In genomic region chr1:133742517-133742916, GRCm38 (mm10) we compare ENCODE assay signal across 10 mouse cellular contexts. TPM values are rescaled to one million over a fixed set of nuclear protein-coding genes. Genes with fewer than 3 reads are reported as not detected.
DNase-seq lines count a peak whose midpoint lies in the region; ATAC-seq lines count a peak whose summit lies in the region.
"Had no signal": no experiment of that assay in that cellular context is flagged by ENCODE, and none has a peak within 500 bp of the region (broad histone marks: within the 10 kb centered on the region; RNA-seq: fewer than 3 reads in every experiment).

No protein-coding gene starts in this region.

- peak overlapping the region; percentile 46; the same call in 1 of the 2 replicates for H3K9ac ChIP-seq in heart, embryonic 11.5 days (ENCODE audit: low read depth, low read length)
- H3K9ac ChIP-seq in midbrain, embryonic 15.5 days: no peak overlapping the region
- no peak overlapping the region for H3K9ac ChIP-seq in midbrain, embryonic 16.5 days (ENCODE audit: low read depth, low read length)
- H3K9ac ChIP-seq in hindbrain, embryonic 16.5 days (ENCODE audit: low read depth, low read length): no peak overlapping the region
- H3K9ac ChIP-seq: liver, embryonic 14.5 days; midbrain, embryonic 13.5 days had no signal

- H3K36me3 ChIP-seq in heart, embryonic 11.5 days (ENCODE audit: control insufficient read depth, insufficient read depth, low read length): peaks cover 5% of the 10 kb centered on the region
- H3K36me3 ChIP-seq in midbrain, embryonic 15.5 days (replicated peaks): no peaks in the 10 kb centered on the region
- no peaks in the 10 kb centered on the region for H3K36me3 ChIP-seq in midbrain, embryonic 16.5 days (ENCODE audit: control insufficient read depth, insufficient read depth, low read length)
- no peaks in the 10 kb centered on the region for H3K36me3 ChIP-seq in hindbrain, embryonic 16.5 days (ENCODE audit: control insufficient read depth, insufficient read depth, low read length)
- H3K36me3 ChIP-seq: midbrain, embryonic 13.5 days had no signal

- H3K4me2 ChIP-seq in heart, embryonic 11.5 days: no peak overlapping the region
- no peak overlapping the region for H3K4me2 ChIP-seq in midbrain, embryonic 15.5 days
- H3K4me2 ChIP-seq in midbrain, embryonic 16.5 days (ENCODE audit: low read length): no peak overlapping the region
- no peak overlapping the region for H3K4me2 ChIP-seq in hindbrain, embryonic 16.5 days (ENCODE audit: low read length)
- H3K4me2 ChIP-seq: midbrain, embryonic 13.5 days had no signal

- H3K9me3 ChIP-seq in heart, embryonic 11.5 days (replicated peaks; ENCODE audit: control insufficient read depth, low read length): no peaks in the 10 kb centered on the region
- no peaks in the 10 kb centered on the region for H3K9me3 ChIP-seq in midbrain, embryonic 15.5 days
- no peaks in the 10 kb centered on the region for H3K9me3 ChIP-seq in midbrain, embryonic 16.5 days (replicated peaks; ENCODE audit: control insufficient read depth, low read length, poor library complexity, severe bottlenecking)
- no peaks in the 10 kb centered on the region for H3K9me3 ChIP-seq in hindbrain, embryonic 16.5 days (ENCODE audit: control insufficient read depth, low read length)
- H3K9me3 ChIP-seq: midbrain, embryonic 13.5 days had no signal

- no peak overlapping the region for H3K4me3 ChIP-seq in heart, embryonic 11.5 days (ENCODE audit: low read depth, low read length)
- H3K4me3 ChIP-seq in midbrain, embryonic 15.5 days: no peak overlapping the region
- H3K4me3 ChIP-seq in midbrain, embryonic 16.5 days (ENCODE audit: low read depth, low read length): no peak overlapping the region
- H3K4me3 ChIP-seq in hindbrain, embryonic 16.5 days (ENCODE audit: low read length): no peak overlapping the region
- H3K4me3 ChIP-seq: midbrain, embryonic 13.5 days had no signal

- H3K27me3 ChIP-seq in heart, embryonic 11.5 days (ENCODE audit: control insufficient read depth, insufficient read depth, low read length): no peaks in the 10 kb centered on the region
- H3K27me3 ChIP-seq in midbrain, embryonic 15.5 days (replicated peaks): no peaks in the 10 kb centered on the region
- no peaks in the 10 kb centered on the region for H3K27me3 ChIP-seq in midbrain, embryonic 16.5 days (ENCODE audit: control insufficient read depth, insufficient read depth, low read depth, low read length)
- H3K27me3 ChIP-seq in hindbrain, embryonic 16.5 days (replicated peaks; ENCODE audit: control insufficient read depth, insufficient read depth, low read length): no peaks in the 10 kb centered on the region
- H3K27me3 ChIP-seq: midbrain, embryonic 13.5 days had no signal

- no peak for DNase-seq in heart, adult 11 months
- DNase-seq in layer of hippocampus, adult 9-11 months: no peak
- no peak for DNase-seq in ovary, postnatal 14 days (ENCODE audit: low spot score)
- DNase-seq: right cerebral cortex, adult 18-20 months had no signal

- peaks cover 31% of the 10 kb centered on the region for H3K4me1 ChIP-seq in heart, embryonic 11.5 days (ENCODE audit: control insufficient read depth, insufficient read depth, low read length)
- H3K4me1 ChIP-seq in midbrain, embryonic 15.5 days: peaks cover 12% of the 10 kb centered on the region
- H3K4me1 ChIP-seq in midbrain, embryonic 16.5 days (ENCODE audit: control insufficient read depth, insufficient read depth, low read length): 0 out of 2 replicates have a peak, but pooled peaks cover 6% of the 10 kb centered on the region
- H3K4me1 ChIP-seq in hindbrain, embryonic 16.5 days (ENCODE audit: control insufficient read depth, insufficient read depth, low read depth, low read length): peaks cover 22% of the 10 kb centered on the region

- 43% methylated on average over 8 of the region's 8 CpGs for WGBS in heart, embryonic 11.5 days (ENCODE audit: insufficient replicate concordance)
- WGBS in midbrain, embryonic 15.5 days: 25% methylated on average over 8 of the region's 8 CpGs
- WGBS in midbrain, embryonic 16.5 days: 22% methylated on average over 8 of the region's 8 CpGs
- WGBS in hindbrain, embryonic 16.5 days: 29% methylated on average over 8 of the region's 8 CpGs

- no peak overlapping the region for H3K27ac ChIP-seq in heart, embryonic 11.5 days (ENCODE audit: low read depth, low read length)
- no peak overlapping the region for H3K27ac ChIP-seq in midbrain, embryonic 15.5 days
- H3K27ac ChIP-seq in midbrain, embryonic 16.5 days (ENCODE audit: low read length): no peak overlapping the region
- no peak overlapping the region; the same call in 1 of the 2 replicates for H3K27ac ChIP-seq in hindbrain, embryonic 16.5 days (ENCODE audit: low read depth, low read length)
- H3K27ac ChIP-seq: liver, embryonic 14.5 days; midbrain, embryonic 13.5 days had no signal

- no peak for ATAC-seq in heart, embryonic 11.5 days (replicated peaks; ENCODE audit: insufficient number of reproducible peaks, low FRiP score, low TSS enrichment)
- 0 out of 2 replicates have a peak, but pooled peaks have one; percentile 39 for ATAC-seq in midbrain, embryonic 15.5 days (replicated peaks)
- no peak for ATAC-seq in midbrain, embryonic 16.5 days
- ATAC-seq in hindbrain, embryonic 16.5 days: peak; percentile 66; the same call in 1 of the 2 replicates
- ATAC-seq: midbrain, embryonic 13.5 days had no signal

RNA-seq across cellular contexts. Expression of gene Lax1, which starts 52.6 kb away (rescaled TPM):
- polyA plus RNA-seq in heart, embryonic 11.5 days (2014; fragmentation: Nextera tagmentation; extraction: Ambion mirVana): 0.09 and 0.73 TPM in 2 replicates
- polyA plus RNA-seq in midbrain, embryonic 15.5 days (2015; fragmentation: Nextera tagmentation; extraction: Ambion mirVana): 0.09 and 0.14 TPM in 2 replicates
- polyA plus RNA-seq in midbrain, embryonic 16.5 days (2015; fragmentation: Nextera tagmentation; extraction: Ambion mirVana): 0.08 TPM in 1 of 2 replicates, not detected in the other
- polyA plus RNA-seq in hindbrain, embryonic 16.5 days (2015; fragmentation: Nextera tagmentation; extraction: Ambion mirVana): 0.06 TPM in 1 of 2 replicates, not detected in the other

RNA-seq across cellular contexts. Expression of gene Atp2b4, which starts 58.3 kb away (rescaled TPM):
- 26.1 and 35.6 TPM in 2 replicates for polyA plus RNA-seq in heart, embryonic 11.5 days (2014; fragmentation: Nextera tagmentation; extraction: Ambion mirVana)
- 11.3 and 11.6 TPM in 2 replicates for polyA plus RNA-seq in midbrain, embryonic 15.5 days (2015; fragmentation: Nextera tagmentation; extraction: Ambion mirVana)
- 11.8 and 13.4 TPM in 2 replicates for polyA plus RNA-seq in midbrain, embryonic 16.5 days (2015; fragmentation: Nextera tagmentation; extraction: Ambion mirVana)
- polyA plus RNA-seq in hindbrain, embryonic 16.5 days (2015; fragmentation: Nextera tagmentation; extraction: Ambion mirVana): 13.6 and 14.7 TPM in 2 replicates

Comparison
In these comparisons a context has a peak if more than half of its experiments do, and no peak if none do; other contexts are left out.
1. ATAC-seq: peak in midbrain, embryonic 15.5 days (single experiment) and hindbrain, embryonic 16.5 days (single experiment); none in heart, embryonic 11.5 days (single experiment) and midbrain, embryonic 16.5 days (single experiment).